8 mouse cellular contexts compared by ENCODE assay signal in the genomic region with DNA sequence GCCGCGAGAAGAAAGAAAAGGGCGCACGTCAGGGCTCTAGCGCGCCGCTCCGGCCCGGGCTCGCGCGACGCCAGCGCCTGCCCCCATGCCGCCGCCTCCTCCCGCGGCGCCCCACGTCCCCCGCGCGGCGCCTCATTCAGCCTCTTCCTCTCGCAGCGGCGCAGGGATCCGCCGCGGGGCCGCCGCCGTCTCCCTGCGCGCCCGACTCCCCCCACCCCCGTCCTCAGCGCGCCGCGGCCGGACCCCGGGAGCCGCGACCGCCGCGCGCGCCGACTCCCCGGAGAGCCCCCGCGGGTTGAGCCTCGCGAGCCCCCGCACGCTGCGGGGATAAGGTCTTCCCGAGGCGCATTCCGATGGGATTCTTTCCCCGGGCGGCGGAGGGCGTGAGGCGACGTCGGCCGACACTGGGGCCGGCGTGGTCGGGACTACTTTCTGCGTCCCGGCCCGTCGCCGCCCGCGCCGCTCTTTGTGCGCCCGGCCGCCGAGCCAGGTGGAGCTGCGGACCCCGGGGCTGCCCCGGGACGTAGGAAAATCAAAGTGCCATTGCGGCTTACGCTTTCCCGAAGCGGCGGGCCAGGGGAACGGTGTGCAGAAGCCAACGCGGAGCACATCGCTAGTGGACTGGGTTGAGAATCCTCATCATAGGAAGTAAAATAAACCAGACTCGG. TPM values are rescaled to one million over a fixed set of nuclear protein-coding genes. Genes with fewer than 3 reads are reported as not detected.
DNase-seq lines count a peak whose midpoint lies in the region; ATAC-seq and TF ChIP-seq lines count a peak whose summit lies in the region.

Gene Lrp6, minus strand, starts transcription at position 148 of the 668 bp plus-strand sequence.

- no peaks in the 10 kb centered on the region for H3K36me3 ChIP-seq in intestine, embryonic 14.5 days (ENCODE audit: control insufficient read depth, insufficient read depth, low read length)

- H3K9me3 ChIP-seq in intestine, embryonic 14.5 days (ENCODE audit: control insufficient read depth, low read length), result 0 out of 2 replicates have a peak, but pooled peaks cover 2% of the 10 kb centered on the region

- no peaks in the 10 kb centered on the region for H3K27me3 ChIP-seq in intestine, embryonic 14.5 days (replicated peaks; ENCODE audit: control insufficient read depth, insufficient read depth, low read length)

- H3K4me2 ChIP-seq in intestine, embryonic 14.5 days (ENCODE audit: low read length), result peak within 1 kb of the TSS; percentile 90

- under 1% methylated on average over 75 of the region's 99 CpGs for WGBS in intestine, embryonic 14.5 days

- TF ChIP-seq CTCF in cortical plate, adult 2 months (IDR thresholded peaks at IDR 0.05; ENCODE audit: extremely low read depth, insufficient read depth, low read length), result no peak

- DNase-seq in adipocyte (ENCODE audit: low spot score), result peak; percentile 85
- DNase-seq in gastrocnemius, postnatal 25 days, result peak; percentile 87
- DNase-seq in intestine, embryonic 14.5 days (ENCODE audit: low spot score), result peak; percentile 92
- DNase-seq in left cerebral cortex, postnatal 10 days (ENCODE audit: extremely low spot score in 1 of 2, low spot score in 2 of 2), result peak; percentile 60 to 93
- DNase-seq in right cerebral cortex, postnatal 10 days (ENCODE audit: low spot score in 2 of 2), result peak; percentile 85 to 88
- DNase-seq in urinary bladder, postnatal 14 days (ENCODE audit: low spot score), result peak; percentile 85

- peak within 1 kb of the TSS; percentile 99 for H3K27ac ChIP-seq in cortical plate, adult 2 months (ENCODE audit: insufficient read depth, low read length)
- H3K27ac ChIP-seq in intestine, embryonic 14.5 days (ENCODE audit: low read depth), result peak within 1 kb of the TSS; percentile 99

- peak within 1 kb of the TSS; percentile 66 for H3K4me3 ChIP-seq in cortical plate, adult 2 months (ENCODE audit: insufficient read depth, low read length)
- peak within 1 kb of the TSS; percentile 89 for H3K4me3 ChIP-seq in intestine, embryonic 14.5 days (ENCODE audit: low read depth, low read length)

- TF ChIP-seq POLR2A in cortical plate, adult 2 months (IDR thresholded peaks at IDR 0.05; ENCODE audit: extremely low read depth, insufficient read depth, low read length), result peak; percentile 42; the same call in 1 of the 2 replicates

- intact Hi-C loops in left cerebral cortex, postnatal 10 days (cut with DNase I), result loop anchor here (2.0 kb wide), 1 partner anchor 72 kb away; no protein-coding TSS in a partner anchor

- ATAC-seq in intestine, embryonic 14.5 days (replicated peaks; ENCODE audit: low FRiP score, low TSS enrichment, low read depth), result peak; percentile 93
- peak; percentile 86 for ATAC-seq in megakaryocyte progenitor cell, adult 5-6 weeks (replicated peaks; ENCODE audit: poor library complexity)

- H3K9ac ChIP-seq in intestine, embryonic 14.5 days (ENCODE audit: low read length), result peak within 1 kb of the TSS; percentile 98

- H3K4me1 ChIP-seq in cortical plate, adult 2 months (ENCODE audit: control insufficient read depth, insufficient read depth, low read length), result peaks cover 6% of the 10 kb centered on the region; the same call in 1 of the 2 replicates
- peaks cover 10% of the 10 kb centered on the region for H3K4me1 ChIP-seq in intestine, embryonic 14.5 days (replicated peaks; ENCODE audit: control insufficient read depth, insufficient read depth, low read length)

RNA-seq across cellular contexts. Expression of gene Lrp6, which starts in this region (rescaled TPM):
- 24.2 and 25.3 TPM in 2 replicates for polyA plus RNA-seq in cortical plate, adult 2 months (2012; rRNA removed)
- total RNA-seq in gastrocnemius, postnatal 25 days (2021), result 10 to 100 TPM; 42.9 to 46.1 TPM
- polyA plus RNA-seq in intestine, embryonic 14.5 days (2014; fragmentation: Nextera tagmentation; extraction: Ambion mirVana), result 35.0 and 36.2 TPM in 2 replicates
- total RNA-seq in left cerebral cortex, postnatal 10 days (2021), result 10 to 100 TPM; 41.2 to 44.0 TPM
- total RNA-seq in megakaryocyte progenitor cell, adult 5-6 weeks (2015), result 24.4 and 33.8 TPM in 2 replicates
- total RNA-seq in megakaryocyte progenitor cell, adult 5-6 weeks (2017), result 32.4 and 33.2 TPM in 2 replicates

Comparison
In these comparisons a context has a peak if more than half of its experiments do, and no peak if none do; other contexts are left out.
1. Peak in every context shown above with its lines: DNase-seq, ATAC-seq, H3K4me3 ChIP-seq and H3K27ac ChIP-seq.